Mouse (Mus musculus) forebrain, embryonic 11.5 days (tissue): ENCODE results near the gene Prrc2c. TPM values are rescaled to one million over a fixed set of nuclear protein-coding genes. Genes with fewer than 3 reads are reported as not detected.
"Not testable (repeated sequence)": the region's sequence is repeated elsewhere in the genome, so short reads cannot be mapped to it uniquely, and the experiment has no call there.

Source experiments
- ATAC-seq: fragments of 200-750 bp; cut with Nextera tagmentation; replicated peaks from 2 replicates; pipeline ENCODE4 v1.8.0; 2017; ENCODE audit warnings: moderate TSS enrichment; ENCODE audit not compliant: low FRiP score
- DNase-seq: peaks from one replicate; pipeline ENCODE4 v3.0.0-alpha.2; 2017; ENCODE audit warnings: low spot score
- H3K27ac ChIP-seq: fragments of 300-500 bp; sonication (generic); 2 replicates; pipeline ENCODE4 v1.5.1; 2014; ENCODE audit warnings: low read depth, low read length
- H3K27me3 ChIP-seq: fragments of 300-500 bp; sonication (generic); 2 replicates; pipeline ENCODE4 v1.6.1; 2014; ENCODE audit warnings: mild to moderate bottlenecking, low read length, mixed read lengths; ENCODE audit not compliant: control insufficient read depth, insufficient read depth
- H3K36me3 ChIP-seq: fragments of 300-500 bp; sonication (generic); 2 replicates; pipeline ENCODE4 v1.6.1; 2014; ENCODE audit warnings: mild to moderate bottlenecking, low read length, moderate library complexity, mixed read lengths; ENCODE audit not compliant: control insufficient read depth, insufficient read depth
- H3K4me1 ChIP-seq: fragments of 300-500 bp; sonication (generic); replicated peaks from 2 replicates; pipeline ENCODE4 v1.6.1; 2014; ENCODE audit warnings: low read length, mixed read lengths; ENCODE audit not compliant: control insufficient read depth, insufficient read depth
- H3K4me2 ChIP-seq: fragments of 300-500 bp; sonication (generic); 2 replicates; pipeline ENCODE4 v1.6.1; 2014; ENCODE audit warnings: low read depth, mild to moderate bottlenecking, low read length, moderate library complexity, mixed read lengths; ENCODE audit not compliant: severe bottlenecking
- H3K4me3 ChIP-seq: fragments of 300-500 bp; sonication (generic); 2 replicates; pipeline ENCODE4 v1.5.1; 2014; ENCODE audit warnings: low read depth, low read length
- H3K9ac ChIP-seq: fragments of 300-500 bp; sonication (generic); 2 replicates; pipeline ENCODE4 v1.6.1; 2014; ENCODE audit warnings: low read length
- H3K9me3 ChIP-seq: fragments of 300-500 bp; sonication (generic); 2 replicates; pipeline ENCODE4 v1.6.1; 2016; ENCODE audit warnings: low read length, mixed read lengths; ENCODE audit not compliant: control insufficient read depth
- WGBS: fragments of 180-500 bp; shearing (Covaris S2); extraction: QIAGEN DNeasy Blood & Tissue Kit; methylation state at CpG from one replicate; pipeline ENCODE4 v1.1.7; 2014; 5-methylcytosine and 5-hydroxymethylcytosine counted together
- polyA plus RNA-seq: library from polyadenylated mRNA; unstranded; fragments of >200 nt; fragmentation: Nextera tagmentation; extraction: Ambion mirVana; gene quantifications from 2 replicates; pipeline ENCODE4 v1.2.1, GENCODE M21; 2014

Gene Prrc2c
- 159 and 160 TPM in 2 replicates for polyA plus RNA-seq

DNA sequence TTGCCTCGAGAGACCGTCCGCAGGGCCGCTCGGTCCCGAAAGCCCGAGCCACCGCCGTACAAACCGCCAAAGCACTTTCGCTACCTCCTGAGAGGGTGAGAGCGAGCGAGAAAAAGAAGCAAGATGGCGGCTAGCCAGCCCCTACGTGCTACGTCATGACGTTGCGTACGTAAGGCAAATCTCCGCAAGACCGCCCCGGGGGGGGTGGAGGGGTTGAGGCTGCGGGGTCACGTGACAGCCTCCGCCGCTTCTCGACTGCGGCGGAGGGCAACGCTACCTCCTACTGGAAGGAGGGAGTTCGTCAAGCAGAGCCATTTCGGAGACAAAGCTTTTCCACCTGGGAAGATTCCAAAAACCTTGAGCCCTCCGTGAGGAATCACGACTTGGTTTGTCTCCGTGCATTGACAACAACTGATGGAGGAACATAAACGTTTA lies at the start of gene Prrc2c:
Gene Prrc2c (minus strand): TSS at position 156 of the 435 bp plus-strand sequence.
- peak within 1 kb of the TSS; percentile 98 for H3K4me3 ChIP-seq
- H3K9ac ChIP-seq, result peak within 1 kb of the TSS; percentile 91
- DNase-seq (peak; percentile 99), ATAC-seq (peak; percentile 98)
- no peaks in the 10 kb centered on the region for H3K27me3 ChIP-seq
- H3K9me3 ChIP-seq, result no peaks in the 10 kb centered on the region
- peak within 1 kb of the TSS; percentile 93 for H3K27ac ChIP-seq
- H3K4me2 ChIP-seq, result peak within 1 kb of the TSS; percentile 80
- no peaks in the 10 kb centered on the region for H3K36me3 ChIP-seq
- WGBS, result under 1% methylated on average over 36 of the region's 36 CpGs
- H3K4me1 ChIP-seq, result 0 out of 2 replicates have a peak, but pooled peaks cover 4% of the 10 kb centered on the region

DNA sequence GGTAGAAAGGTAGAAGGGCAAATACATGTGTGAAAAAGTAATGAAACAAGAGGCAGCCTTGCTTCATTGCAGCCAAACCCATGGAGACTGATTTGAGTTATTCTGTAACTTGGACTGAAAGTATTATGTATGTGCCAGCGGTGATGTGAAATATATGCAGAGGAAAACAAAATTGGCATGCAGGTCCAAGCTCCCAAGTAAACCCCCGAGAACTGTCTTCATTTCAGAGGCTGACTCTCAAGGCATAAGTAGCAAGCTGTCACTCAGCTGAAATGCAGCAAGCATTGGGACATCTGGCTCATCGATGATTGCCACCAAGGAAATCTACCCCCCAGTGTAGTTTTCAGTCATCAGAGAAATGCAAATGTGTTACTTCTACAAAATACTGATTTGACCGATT lies 44.9 kb upstream of the Prrc2c start:
- no peak overlapping the region for H3K4me2 ChIP-seq
- H3K36me3 ChIP-seq, result no peaks in the 10 kb centered on the region
- no peak for ATAC-seq
- H3K9ac ChIP-seq, result no peak overlapping the region
- H3K4me3 ChIP-seq, result no peak overlapping the region
- no peak overlapping the region for H3K27ac ChIP-seq
- H3K27me3 ChIP-seq, result no peaks in the 10 kb centered on the region
- H3K4me1 ChIP-seq, result no peaks in the 10 kb centered on the region
- DNase-seq, result no peak
- 90% methylated on average over 4 of the region's 4 CpGs for WGBS
- H3K9me3 ChIP-seq, result no peaks in the 10 kb centered on the region

DNA sequence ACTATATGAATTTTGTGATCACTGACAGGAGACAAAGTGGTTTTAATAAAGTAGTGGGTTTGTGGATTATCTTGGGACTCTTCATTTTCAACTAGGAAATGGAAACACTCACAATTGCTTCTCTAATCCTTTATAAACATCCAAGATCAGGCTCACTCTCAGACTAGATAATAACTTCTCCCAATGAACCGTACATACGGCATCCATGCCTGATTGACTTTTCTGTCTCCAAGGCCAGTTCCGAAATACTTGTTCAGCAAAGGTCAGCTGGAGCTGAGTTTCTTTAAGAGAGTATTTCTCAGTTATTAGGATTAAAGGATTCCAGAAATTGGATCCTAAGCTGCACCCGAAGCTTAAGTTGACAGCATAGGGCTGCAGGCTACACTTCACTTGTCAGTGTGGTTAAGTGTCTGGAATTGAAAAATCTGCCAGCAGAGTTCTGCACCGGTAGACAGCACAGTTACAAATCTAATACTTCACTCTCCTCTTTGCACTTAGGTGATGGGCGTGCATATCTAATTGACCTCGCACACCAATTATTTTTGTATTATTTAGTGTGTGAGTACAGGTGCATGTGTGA lies 43.4 kb upstream of the Prrc2c start:
- no peaks in the 10 kb centered on the region for H3K36me3 ChIP-seq
- H3K27ac ChIP-seq, result no peak overlapping the region
- H3K9me3 ChIP-seq, result no peaks in the 10 kb centered on the region
- H3K4me3 ChIP-seq, result no peak overlapping the region
- 81% methylated on average over 7 of the region's 7 CpGs for WGBS
- no peak for DNase-seq
- no peak for ATAC-seq
- no peaks in the 10 kb centered on the region for H3K4me1 ChIP-seq
- H3K9ac ChIP-seq, result no peak overlapping the region
- H3K27me3 ChIP-seq, result no peaks in the 10 kb centered on the region
- H3K4me2 ChIP-seq, result no peak overlapping the region

DNA sequence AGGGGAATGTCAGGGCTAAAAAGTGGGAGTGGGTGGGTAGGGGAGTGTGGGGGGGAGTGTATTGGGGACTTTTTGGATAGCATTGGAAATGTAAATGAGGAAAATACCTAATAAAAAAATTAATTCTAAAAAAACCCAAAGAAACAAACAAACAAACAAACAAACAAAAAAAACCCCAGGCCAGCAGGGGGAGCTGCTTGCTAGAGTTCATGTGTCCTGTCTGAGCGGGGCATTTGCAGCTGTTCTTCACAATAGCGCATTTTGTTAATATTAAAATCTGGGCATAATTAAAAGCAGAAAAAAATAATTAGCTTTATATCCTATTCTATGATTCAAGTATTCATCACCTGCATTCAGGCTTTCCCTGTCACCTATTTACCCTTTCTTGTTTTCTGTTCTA lies 40.7 kb upstream of the Prrc2c start:
- not testable (repeated sequence) for H3K27ac ChIP-seq, H3K9ac ChIP-seq, H3K4me1 ChIP-seq, ATAC-seq, H3K36me3 ChIP-seq, H3K4me3 ChIP-seq, H3K9me3 ChIP-seq, H3K4me2 ChIP-seq, H3K27me3 ChIP-seq, DNase-seq
- WGBS, result 84% methylated on average over 2 of the region's 2 CpGs

DNA sequence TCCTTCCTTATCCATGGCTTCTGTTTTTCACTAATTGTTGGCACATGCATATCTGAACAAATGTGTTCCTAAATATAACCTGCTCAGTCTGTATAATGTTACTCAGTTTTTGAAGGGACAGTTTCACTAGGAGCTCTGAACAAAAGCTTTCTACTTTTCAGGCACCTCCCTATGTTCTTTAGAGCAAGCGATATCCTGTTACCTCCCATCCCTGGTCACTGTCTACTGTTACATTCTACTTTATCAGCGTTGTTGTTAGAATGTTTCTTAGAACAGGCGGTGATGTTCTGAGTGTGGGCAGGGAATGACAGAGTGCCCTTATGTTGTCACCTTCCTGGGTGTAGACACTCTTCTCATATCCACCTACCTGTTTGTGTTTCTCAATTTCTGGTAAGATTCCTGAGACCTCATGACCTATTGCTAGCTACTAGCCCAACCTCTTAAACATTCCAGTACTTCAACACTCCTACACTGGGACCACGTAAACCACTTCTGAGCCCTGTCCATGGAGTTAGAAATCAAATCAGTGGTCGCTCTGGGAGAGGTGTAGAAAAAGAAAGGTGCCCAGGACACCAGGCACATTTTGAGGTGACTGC lies 37.7 kb upstream of the Prrc2c start:
- Histone ChIP-seq H3K4me2 (no peak overlapping the region), H3K36me3 (no peaks in the 10 kb centered on the region), H3K9me3 (no peaks in the 10 kb centered on the region), H3K27me3 (no peaks in the 10 kb centered on the region), H3K4me1 (no peaks in the 10 kb centered on the region), H3K9ac (no peak overlapping the region), H3K27ac (no peak overlapping the region), H3K4me3 (no peak overlapping the region)
- DNase-seq, result no peak
- ATAC-seq, result no peak
- 94% methylated on average over 5 of the region's 5 CpGs for WGBS

DNA sequence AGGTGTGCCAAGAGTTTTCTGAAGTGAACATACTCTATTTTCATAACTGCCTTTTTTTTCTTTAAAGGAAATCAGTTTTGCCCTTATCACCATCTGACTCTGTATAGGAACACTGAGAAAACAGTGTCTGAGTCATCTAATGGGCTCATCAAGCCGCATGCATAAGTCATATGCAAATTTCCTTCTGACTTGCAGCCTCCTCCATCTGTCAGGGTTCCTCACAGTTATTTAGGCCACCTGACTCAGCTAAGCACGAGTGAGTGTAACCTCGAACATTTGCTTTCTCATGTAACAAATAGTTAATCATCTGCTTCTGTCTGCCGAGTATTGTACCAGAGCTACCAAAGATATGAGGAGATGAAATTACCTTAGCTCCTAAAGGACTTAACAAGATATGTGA lies 33.3 kb upstream of the Prrc2c start:
- no peak overlapping the region for H3K9ac ChIP-seq
- H3K4me3 ChIP-seq, result no peak overlapping the region
- no peak overlapping the region for H3K4me2 ChIP-seq
- 80% methylated on average over 4 of the region's 4 CpGs for WGBS
- no peaks in the 10 kb centered on the region for H3K4me1 ChIP-seq
- no peaks in the 10 kb centered on the region for H3K27me3 ChIP-seq
- H3K36me3 ChIP-seq, result no peaks in the 10 kb centered on the region
- ATAC-seq (no peak), DNase-seq (no peak)
- no peaks in the 10 kb centered on the region for H3K9me3 ChIP-seq
- no peak overlapping the region for H3K27ac ChIP-seq

DNA sequence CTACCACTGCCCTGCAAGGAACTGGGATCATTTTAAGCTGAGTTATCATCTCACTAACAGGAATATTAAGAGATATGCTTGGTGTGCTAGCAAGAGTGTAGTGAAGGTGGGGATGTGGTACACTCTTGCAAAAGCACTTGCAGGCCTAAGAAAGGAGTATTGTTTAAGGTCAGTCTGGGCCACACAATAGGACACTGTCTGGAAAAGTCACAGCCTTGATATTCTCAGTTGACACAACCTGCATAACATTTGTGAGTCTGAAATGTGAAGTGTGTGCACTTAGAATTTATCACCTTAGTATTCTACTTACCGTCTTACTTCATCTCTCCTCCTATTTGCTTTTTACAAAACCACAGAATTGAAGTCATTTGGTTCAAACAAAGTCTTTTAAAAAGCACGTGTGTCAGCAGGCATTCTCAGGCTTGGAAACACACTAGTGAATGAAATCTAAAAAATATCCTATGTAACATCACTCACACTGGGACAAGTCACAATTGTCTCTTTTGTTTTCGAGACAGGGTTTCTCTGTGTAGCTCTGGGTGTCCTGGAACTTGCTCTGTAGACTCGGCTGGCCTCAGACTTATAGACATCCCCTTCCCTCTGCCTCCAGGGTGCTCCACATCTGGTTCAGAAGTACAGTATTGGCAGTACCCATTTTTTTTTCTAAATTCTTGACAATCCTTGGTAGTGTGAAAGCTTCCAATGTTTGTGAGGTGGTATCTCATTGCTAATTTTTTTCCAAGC lies 31.4 kb upstream of the Prrc2c start:
- no peak overlapping the region for H3K4me3 ChIP-seq
- 72% methylated on average over 4 of the region's 4 CpGs for WGBS

DNA sequence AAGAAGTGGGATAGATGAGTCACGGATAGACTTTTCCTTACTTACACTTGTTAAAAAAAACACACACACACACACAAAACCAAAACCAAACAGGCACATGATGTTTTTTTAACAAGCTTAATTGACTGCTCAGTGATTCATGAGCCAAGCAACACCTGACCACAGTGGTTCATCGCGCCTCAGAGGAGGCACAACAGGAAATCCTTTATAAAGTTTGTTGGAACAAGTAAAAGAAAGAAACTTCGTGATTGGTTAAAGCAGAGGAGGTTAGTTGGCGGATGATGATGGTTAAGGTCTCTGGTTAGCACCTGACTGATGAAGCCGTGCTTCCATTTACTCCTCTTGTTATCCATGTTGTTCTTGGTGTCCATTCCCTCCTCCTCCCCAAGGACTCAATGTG lies 11.7 kb upstream of the Prrc2c start:
- no peaks in the 10 kb centered on the region for H3K36me3 ChIP-seq
- no peaks in the 10 kb centered on the region for H3K9me3 ChIP-seq
- no peaks in the 10 kb centered on the region for H3K4me1 ChIP-seq
- ATAC-seq, result no peak
- H3K4me2 ChIP-seq, result no peak overlapping the region
- H3K27ac ChIP-seq, result no peak overlapping the region
- 88% methylated on average over 6 of the region's 6 CpGs for whole genome bisulfite sequencing
- no peaks in the 10 kb centered on the region for H3K27me3 ChIP-seq
- DNase-seq, result no peak
- H3K4me3 ChIP-seq, result no peak overlapping the region
- no peak overlapping the region for H3K9ac ChIP-seq

More for the DNA sequence above, 31.4 kb upstream of the Prrc2c start:
- H3K9me3 ChIP-seq, result no peaks in the 10 kb centered on the region
- no peak overlapping the region for H3K4me2 ChIP-seq
- no peak for DNase-seq
- no peak overlapping the region for H3K27ac ChIP-seq
- no peak for ATAC-seq
- no peaks in the 10 kb centered on the region for H3K27me3 ChIP-seq
- H3K36me3 ChIP-seq, result no peaks in the 10 kb centered on the region
- no peaks in the 10 kb centered on the region for H3K4me1 ChIP-seq
- no peak overlapping the region for H3K9ac ChIP-seq
